Mouse (Mus musculus) kidney, embryonic 14.5 days (tissue): ENCODE measurements around the gene Ate1. TPM values are rescaled to one million over a fixed set of nuclear protein-coding genes. Genes with fewer than 3 reads are reported as not detected.

Experiments
- ATAC-seq: fragments of 200-750 bp; cut with Nextera tagmentation; 2 replicates; pipeline ENCODE4 v1.8.0; 2017; ENCODE audit warnings: moderate number of reproducible peaks, mild to moderate bottlenecking, moderate TSS enrichment, moderate library complexity; ENCODE audit not compliant: low FRiP score, low TSS enrichment
- H3K27ac ChIP-seq: fragments of 300-500 bp; sonication (generic); 2 replicates; pipeline ENCODE4 v1.5.1; 2014; ENCODE audit warnings: low read depth, mild to moderate bottlenecking, low read length, moderate library complexity, mixed read lengths
- H3K27me3 ChIP-seq: fragments of 300-500 bp; sonication (generic); 2 replicates; pipeline ENCODE4 v1.6.1; 2014; ENCODE audit warnings: mild to moderate bottlenecking, low read length; ENCODE audit not compliant: control insufficient read depth, insufficient read depth
- H3K36me3 ChIP-seq: fragments of 300-500 bp; sonication (generic); 2 replicates; pipeline ENCODE4 v1.6.1; 2014; ENCODE audit warnings: low read length, mixed read lengths; ENCODE audit not compliant: control insufficient read depth, insufficient read depth
- H3K4me1 ChIP-seq: fragments of 300-500 bp; sonication (generic); 2 replicates; pipeline ENCODE4 v1.6.1; 2014; ENCODE audit warnings: low read length, mixed read lengths; ENCODE audit not compliant: control insufficient read depth, insufficient read depth
- H3K4me2 ChIP-seq: fragments of 300-500 bp; sonication (generic); replicated peaks from 2 replicates; pipeline ENCODE4 v1.6.1; 2014; ENCODE audit warnings: low read depth, mild to moderate bottlenecking, low read length
- H3K4me3 ChIP-seq: fragments of 300-500 bp; sonication (generic); 2 replicates; pipeline ENCODE4 v1.5.1; 2014; ENCODE audit warnings: mild to moderate bottlenecking, low read length
- H3K9ac ChIP-seq: fragments of 300-500 bp; sonication (generic); 2 replicates; pipeline ENCODE4 v1.6.1; 2014; ENCODE audit warnings: low read depth, mild to moderate bottlenecking, low read length, moderate library complexity
- H3K9me3 ChIP-seq: fragments of 300-500 bp; sonication (generic); 2 replicates; pipeline ENCODE4 v1.6.1; 2016; ENCODE audit warnings: low read length; ENCODE audit not compliant: control insufficient read depth
- WGBS: fragments of 180-500 bp; shearing (Covaris S2); extraction: QIAGEN DNeasy Blood & Tissue Kit; methylation state at CpG from one replicate; pipeline ENCODE4 v1.1.7; 2014; 5-methylcytosine and 5-hydroxymethylcytosine counted together
- polyA plus RNA-seq: library from polyadenylated mRNA; unstranded; fragments of >200 nt; fragmentation: Nextera tagmentation; extraction: Ambion mirVana; gene quantifications from 2 replicates; pipeline ENCODE4 v1.2.1, GENCODE M21; 2014

Ate1 gene
- polyA plus RNA-seq, 1 experiment from 2014 or later: 74.1 TPM

DNA sequence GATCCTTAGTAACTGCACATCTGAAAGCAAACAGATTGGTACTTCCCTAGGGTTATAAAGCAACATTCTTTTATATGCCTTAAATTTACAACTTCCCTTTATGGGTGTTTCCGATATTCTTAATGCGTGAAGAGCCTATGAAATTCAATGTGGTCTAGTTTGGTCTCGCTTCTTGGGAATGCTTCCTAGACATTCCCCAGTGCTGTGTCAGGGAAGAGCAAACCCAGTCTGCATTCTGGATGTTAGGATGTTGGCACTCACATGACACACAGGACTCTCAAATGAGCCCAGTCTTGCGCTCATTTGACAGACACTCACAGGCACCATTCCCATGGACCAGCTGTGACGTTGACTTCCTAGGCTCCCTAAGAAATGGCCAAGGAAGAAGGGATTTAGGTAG, 140.3 kb downstream of the Ate1 start:
- ATAC-seq: no peak
- no peaks in the 10 kb centered on the region for H3K9me3 ChIP-seq
- no peaks in the 10 kb centered on the region for H3K27me3 ChIP-seq
- no peaks in the 10 kb centered on the region for H3K4me1 ChIP-seq
- no peak overlapping the region for H3K9ac ChIP-seq
- no peaks in the 10 kb centered on the region for H3K36me3 ChIP-seq
- 86% methylated on average over 5 of the region's 5 CpGs for WGBS
- H3K4me2 ChIP-seq: no peak overlapping the region
- H3K4me3 ChIP-seq: no peak overlapping the region
- H3K27ac ChIP-seq: no peak overlapping the region

DNA sequence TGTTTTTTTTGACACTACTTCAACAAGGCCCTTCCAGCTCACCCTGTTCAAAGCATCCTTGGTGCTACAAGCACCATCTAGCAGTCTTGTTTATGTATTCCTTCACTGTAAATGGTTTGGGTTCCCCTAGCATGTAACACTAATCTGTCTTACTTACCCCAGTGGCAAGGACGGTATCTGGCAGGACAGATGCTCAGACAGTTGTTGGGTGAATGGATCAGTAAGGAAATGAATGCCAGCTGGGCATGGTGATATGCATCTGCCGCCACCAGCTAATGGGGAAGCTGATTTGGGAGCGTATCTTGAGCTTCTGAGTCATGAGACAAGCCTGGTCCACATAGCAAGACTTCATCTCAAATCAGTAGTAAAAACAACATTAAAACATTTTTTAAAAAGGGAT, 141.9 kb downstream of the Ate1 start:
- Histone ChIP-seq H3K4me3 (no peak overlapping the region), H3K9me3 (no peaks in the 10 kb centered on the region), H3K27me3 (no peaks in the 10 kb centered on the region), H3K27ac (no peak overlapping the region), H3K4me1 (no peaks in the 10 kb centered on the region), H3K9ac (no peak overlapping the region), H3K36me3 (no peaks in the 10 kb centered on the region), H3K4me2 (no peak overlapping the region)
- ATAC-seq: no peak
- WGBS: 90% methylated on average over 3 of the region's 3 CpGs

DNA sequence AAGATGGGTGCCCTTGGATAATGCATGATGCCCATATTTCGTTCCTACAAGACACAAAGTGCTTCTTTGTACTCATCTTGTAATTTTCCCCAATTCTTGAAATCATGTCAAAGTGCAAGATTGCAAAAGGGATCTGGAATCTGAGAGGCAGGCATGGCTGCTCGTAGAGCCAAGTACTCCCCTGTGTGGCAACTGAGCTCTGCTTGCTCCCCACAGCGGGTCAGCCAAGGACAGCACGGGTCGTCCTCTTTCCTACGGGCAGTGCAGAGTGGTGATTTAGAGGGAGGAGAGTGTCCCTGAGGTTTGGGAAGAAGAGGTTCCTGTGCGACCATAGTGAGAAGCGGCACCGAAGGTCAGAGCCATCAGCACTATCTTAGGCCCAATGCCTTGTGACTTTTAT, 145.9 kb downstream of the Ate1 start:
- Histone ChIP-seq H3K4me3 (no peak overlapping the region), H3K27me3 (no peaks in the 10 kb centered on the region), H3K4me1 (no peaks in the 10 kb centered on the region), H3K9ac (no peak overlapping the region), H3K27ac (no peak overlapping the region), H3K9me3 (0 out of 2 replicates have a peak, but pooled peaks cover 3% of the 10 kb centered on the region), H3K4me2 (no peak overlapping the region), H3K36me3 (no peaks in the 10 kb centered on the region)
- 65% methylated on average over 9 of the region's 9 CpGs for WGBS
- no peak for ATAC-seq

DNA sequence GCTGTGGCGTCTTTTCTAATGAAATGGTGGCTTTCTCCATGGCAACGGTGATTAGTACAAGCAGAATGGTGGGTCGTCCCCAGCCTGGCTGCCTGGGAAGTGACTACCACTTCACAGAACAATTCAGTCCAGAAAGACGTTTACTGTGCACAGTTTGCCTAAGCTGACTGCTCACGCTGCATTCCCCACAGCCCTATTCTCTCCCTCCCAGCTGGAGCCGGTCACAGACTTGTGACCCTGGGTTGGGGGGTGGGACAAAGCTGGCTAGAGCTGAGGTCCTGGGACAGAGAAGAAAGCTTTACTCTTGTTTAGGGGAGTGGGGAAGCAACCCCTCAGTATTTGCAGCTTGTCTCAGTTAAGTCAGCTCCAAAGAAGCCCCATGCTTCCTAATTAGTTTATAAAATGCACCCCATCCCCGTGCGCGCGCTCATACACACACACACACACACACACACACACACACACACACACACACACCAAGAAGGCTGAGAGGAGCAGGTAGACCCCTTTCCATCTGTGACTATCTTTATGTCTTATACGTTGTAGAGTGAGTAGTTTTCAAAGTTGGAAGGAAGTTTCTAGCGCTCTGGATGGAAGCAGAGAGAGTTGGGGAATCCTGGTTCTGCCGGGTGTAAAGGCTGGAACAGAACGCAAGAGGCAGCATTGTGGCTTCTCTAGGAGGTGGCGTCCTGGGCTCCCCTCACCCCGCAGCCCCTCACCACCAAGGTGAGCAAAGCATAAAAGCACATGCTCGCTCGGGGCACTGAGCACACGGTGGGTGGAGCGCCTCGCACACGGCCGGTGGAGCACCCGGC, 151.1 kb downstream of the Ate1 start:
- Histone ChIP-seq H3K27me3 (no peaks in the 10 kb centered on the region), H3K4me1 (peaks cover 6% of the 10 kb centered on the region), H3K27ac (no peak overlapping the region), H3K4me3 (no peak overlapping the region), H3K36me3 (no peaks in the 10 kb centered on the region), H3K4me2 (peak overlapping the region; percentile 30), H3K9ac (no peak overlapping the region), H3K9me3 (peaks cover 7% of the 10 kb centered on the region; the same call in 1 of the 2 replicates)
- WGBS: 47% methylated on average over 24 of the region's 24 CpGs
- ATAC-seq: peak; percentile 80; the same call in 1 of the 2 replicates

DNA sequence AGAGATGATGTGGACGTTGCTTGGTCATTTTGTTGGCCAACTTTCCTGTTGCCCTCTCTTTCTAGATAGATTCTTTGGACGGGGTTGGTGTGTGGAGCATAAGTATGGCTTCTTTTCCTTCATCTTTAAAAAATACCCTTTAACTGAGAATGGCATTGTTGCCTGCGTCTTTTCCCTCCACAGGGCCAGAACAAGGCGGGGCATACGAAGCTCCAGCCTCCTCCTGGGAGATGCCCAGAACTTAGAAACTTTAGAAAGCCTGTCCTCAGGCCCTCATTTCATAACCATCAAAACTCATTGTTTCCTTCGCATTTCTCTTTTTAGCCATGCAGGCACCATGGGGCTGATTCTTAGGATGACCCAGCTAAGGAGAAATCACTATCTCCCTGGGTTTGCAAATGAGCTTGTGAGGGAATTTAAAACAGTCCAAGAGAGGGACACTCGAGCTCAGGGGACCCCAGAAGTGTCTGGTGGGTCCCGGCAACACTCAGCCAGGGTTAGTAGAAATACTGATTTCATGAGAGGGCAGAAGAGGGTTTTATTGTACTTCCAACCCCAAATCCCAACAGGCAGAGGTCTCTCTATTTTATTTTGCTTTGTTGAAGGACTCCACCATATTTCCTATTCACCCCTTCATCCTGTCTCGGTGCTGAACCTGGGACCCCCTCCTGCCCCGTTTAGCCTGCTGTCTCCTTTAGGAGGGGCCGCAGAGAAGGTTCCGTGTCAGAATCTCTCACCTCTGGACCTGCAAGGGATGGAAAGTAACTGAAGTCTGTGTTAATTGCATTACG, 151.9 kb downstream of the Ate1 start:
- Histone ChIP-seq H3K27me3 (no peaks in the 10 kb centered on the region), H3K36me3 (no peaks in the 10 kb centered on the region), H3K4me3 (no peak overlapping the region), H3K27ac (no peak overlapping the region), H3K4me1 (peaks cover 6% of the 10 kb centered on the region), H3K4me2 (peak overlapping the region; percentile 30), H3K9ac (no peak overlapping the region), H3K9me3 (peaks cover 7% of the 10 kb centered on the region; the same call in 1 of the 2 replicates)
- 52% methylated on average over 13 of the region's 13 CpGs for WGBS
- no peak for ATAC-seq

DNA sequence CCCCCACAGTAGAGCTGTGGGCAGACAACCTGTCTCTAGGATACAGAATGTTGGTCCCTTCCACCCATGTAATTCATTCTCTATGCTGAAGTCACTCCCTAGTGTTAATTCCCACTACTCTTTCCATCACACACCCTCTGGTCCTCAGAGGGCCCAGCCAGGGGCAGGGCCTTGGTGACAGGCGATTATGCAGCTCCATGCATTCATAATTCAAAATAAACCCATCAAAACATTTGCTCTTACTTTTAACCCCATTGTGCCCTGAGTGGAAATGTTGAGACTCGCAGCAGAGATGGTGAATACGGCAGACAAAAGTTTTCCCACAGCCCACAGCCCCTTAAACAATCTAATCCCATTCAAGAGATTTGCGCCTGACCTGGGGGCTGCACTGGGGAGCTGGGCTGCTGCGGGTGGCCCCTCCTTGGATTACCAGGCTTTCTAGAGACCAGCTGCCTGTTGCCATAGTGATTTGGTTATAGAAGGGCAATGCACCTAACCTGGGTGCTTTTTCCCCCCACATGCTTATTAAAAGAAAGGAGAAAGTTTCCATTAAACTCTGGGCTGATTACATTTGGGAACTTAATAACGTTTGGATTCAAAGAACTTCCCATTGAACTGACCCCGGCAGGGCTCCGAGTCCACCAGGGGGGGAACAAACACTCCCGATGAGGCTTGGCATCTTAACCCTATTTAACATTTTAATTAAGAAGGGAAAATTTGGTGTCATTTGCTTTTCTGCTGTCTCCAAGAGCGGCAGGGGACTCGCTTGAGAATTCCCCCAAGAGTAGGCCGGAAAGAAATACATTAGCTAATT, 152.7 kb downstream of the Ate1 start:
- ATAC-seq: no peak
- Histone ChIP-seq H3K36me3 (no peaks in the 10 kb centered on the region), H3K4me3 (no peak overlapping the region), H3K27me3 (no peaks in the 10 kb centered on the region), H3K4me2 (no peak overlapping the region), H3K9me3 (peaks cover 7% of the 10 kb centered on the region; the same call in 1 of the 2 replicates), H3K4me1 (peaks cover 6% of the 10 kb centered on the region), H3K27ac (no peak overlapping the region), H3K9ac (no peak overlapping the region)
- WGBS: 47% methylated on average over 12 of the region's 12 CpGs

DNA sequence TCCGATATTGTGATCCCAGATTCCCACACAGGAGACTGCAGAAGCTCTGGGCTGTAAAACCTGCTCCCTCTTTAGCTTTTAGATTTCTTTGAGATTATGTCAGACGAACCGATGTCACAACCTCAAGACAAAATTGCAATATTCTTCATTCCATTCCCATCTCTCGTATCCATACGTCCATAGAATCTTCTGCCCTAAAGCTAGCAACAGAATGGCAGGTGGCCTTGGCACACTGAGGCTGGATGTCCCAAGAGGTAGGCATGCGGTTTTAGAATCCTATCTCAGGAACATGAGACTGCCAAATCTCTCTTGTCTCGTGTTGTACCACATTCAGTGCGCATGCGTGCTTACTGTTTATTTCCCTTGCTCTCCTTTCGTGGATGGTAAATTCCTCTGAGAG, 154.5 kb downstream of the Ate1 start:
- Histone ChIP-seq H3K27ac (no peak overlapping the region), H3K4me1 (peaks cover 6% of the 10 kb centered on the region), H3K27me3 (no peaks in the 10 kb centered on the region), H3K9me3 (peaks cover 4% of the 10 kb centered on the region; the same call in 1 of the 2 replicates), H3K4me2 (no peak overlapping the region), H3K36me3 (no peaks in the 10 kb centered on the region), H3K4me3 (no peak overlapping the region), H3K9ac (no peak overlapping the region)
- WGBS: 95% methylated on average over 10 of the region's 10 CpGs
- ATAC-seq: no peak
